Mouse (Mus musculus) kidney, embryonic 16.5 days (tissue): ENCODE results near the gene Igsf9. TPM values are rescaled to one million over a fixed set of nuclear protein-coding genes. Genes with fewer than 3 reads are reported as not detected.

Experiments
- ATAC-seq: fragments of 200-750 bp; cut with Nextera tagmentation; 2 replicates; pipeline ENCODE4 v1.8.0; 2017; ENCODE audit warnings: moderate TSS enrichment; ENCODE audit not compliant: low FRiP score, low TSS enrichment
- H3K27ac ChIP-seq: fragments of 300-500 bp; sonication (generic); 2 replicates; pipeline ENCODE4 v1.5.1; 2014; ENCODE audit warnings: low read length
- H3K27me3 ChIP-seq: fragments of 300-500 bp; sonication (generic); 2 replicates; pipeline ENCODE4 v1.6.1; 2014; ENCODE audit warnings: low read length, control low read depth, mixed read lengths; ENCODE audit not compliant: insufficient read depth
- H3K36me3 ChIP-seq: fragments of 300-500 bp; sonication (generic); 2 replicates; pipeline ENCODE4 v1.6.1; 2014; ENCODE audit warnings: low read length, control low read depth, mixed read lengths; ENCODE audit not compliant: insufficient read depth
- H3K4me1 ChIP-seq: fragments of 300-500 bp; sonication (generic); 2 replicates; pipeline ENCODE4 v1.6.1; 2014; ENCODE audit warnings: low read length, control low read depth, mixed read lengths; ENCODE audit not compliant: insufficient read depth
- H3K4me2 ChIP-seq: fragments of 300-500 bp; sonication (generic); replicated peaks from 2 replicates; pipeline ENCODE4 v1.6.1; 2014; ENCODE audit warnings: low read depth, low read length
- H3K4me3 ChIP-seq: fragments of 300-500 bp; sonication (generic); 2 replicates; pipeline ENCODE4 v1.5.1; 2014; ENCODE audit warnings: mild to moderate bottlenecking, low read length
- H3K9ac ChIP-seq: fragments of 300-500 bp; sonication (generic); replicated peaks from 2 replicates; pipeline ENCODE4 v1.6.1; 2014; ENCODE audit warnings: low read length
- H3K9me3 ChIP-seq: fragments of 300-500 bp; sonication (generic); 2 replicates; pipeline ENCODE4 v1.6.1; 2016; ENCODE audit warnings: low read length, control low read depth
- WGBS: fragments of 180-500 bp; shearing (Covaris S2); extraction: QIAGEN DNeasy Blood & Tissue Kit; methylation state at CpG from one replicate; pipeline ENCODE4 v1.1.7; 2014; 5-methylcytosine and 5-hydroxymethylcytosine counted together
- polyA plus RNA-seq: library from polyadenylated mRNA; unstranded; fragments of >200 nt; fragmentation: Nextera tagmentation; extraction: Ambion mirVana; gene quantifications from 2 replicates; pipeline ENCODE4 v1.2.1, GENCODE M21; 2015

The Igsf9 gene
- polyA plus RNA-seq, 1 experiment from 2014 or later, result 45.7 TPM

GRCm38 (mm10) chr1:172502145-172503110 is 20.8 kb downstream of the Igsf9 start:
- no peaks in the 10 kb centered on the region for H3K9me3 ChIP-seq
- peak overlapping the region; percentile 70 for H3K4me2 ChIP-seq
- 18% methylated on average over 12 of the region's 13 CpGs for WGBS
- H3K27ac ChIP-seq, result peak overlapping the region; percentile 94
- peak overlapping the region; percentile 78 for H3K4me3 ChIP-seq
- no peaks in the 10 kb centered on the region for H3K27me3 ChIP-seq
- ATAC-seq, result peak; percentile 31
- H3K36me3 ChIP-seq, result peaks cover 26% of the 10 kb centered on the region
- peak overlapping the region; percentile 54 for H3K9ac ChIP-seq
- peaks cover 43% of the 10 kb centered on the region for H3K4me1 ChIP-seq

- Histone ChIP-seq H3K27ac (peak overlapping the region; percentile 94), H3K9me3 (no peaks in the 10 kb centered on the region), H3K4me3 (peak overlapping the region; percentile 78), H3K36me3 (peaks cover 23% of the 10 kb centered on the region), H3K4me1 (peaks cover 43% of the 10 kb centered on the region), H3K27me3 (no peaks in the 10 kb centered on the region), H3K4me2 (peak overlapping the region; percentile 70), H3K9ac (peak overlapping the region; percentile 54)
- 26% methylated on average over 14 of the region's 14 CpGs for WGBS
- no peak; the same call in 1 of the 2 replicates for ATAC-seq
These were observed 21.8 kb downstream of the Igsf9 start for GRCm38 (mm10) chr1:172503111-172503997.

- no peak for ATAC-seq
- H3K9me3 ChIP-seq, result no peaks in the 10 kb centered on the region
- H3K4me2 ChIP-seq, result no peak overlapping the region
- no peaks in the 10 kb centered on the region for H3K27me3 ChIP-seq
- H3K4me1 ChIP-seq, result peaks cover 38% of the 10 kb centered on the region
- no peak overlapping the region for H3K9ac ChIP-seq
- peaks cover 28% of the 10 kb centered on the region for H3K36me3 ChIP-seq
- WGBS, result 79% methylated on average over 8 of the region's 8 CpGs
- no peak overlapping the region for H3K4me3 ChIP-seq
- H3K27ac ChIP-seq, result no peak overlapping the region
These were observed 23.2 kb downstream of the Igsf9 start for GRCm38 (mm10) chr1:172504756-172505155.

- Histone ChIP-seq H3K4me1 (peaks cover 33% of the 10 kb centered on the region), H3K9ac (no peak overlapping the region), H3K36me3 (peaks cover 28% of the 10 kb centered on the region), H3K4me2 (no peak overlapping the region), H3K9me3 (no peaks in the 10 kb centered on the region), H3K27ac (no peak overlapping the region), H3K27me3 (no peaks in the 10 kb centered on the region), H3K4me3 (no peak overlapping the region)
- no peak for ATAC-seq
- 57% methylated on average over 5 of the region's 5 CpGs for WGBS
These were observed 25.4 kb downstream of the Igsf9 start for GRCm38 (mm10) chr1:172507001-172507400.

GRCm38 (mm10) chr1:172507701-172508100 is 26.1 kb downstream of the Igsf9 start:
- Histone ChIP-seq H3K4me3 (no peak overlapping the region), H3K36me3 (peaks cover 28% of the 10 kb centered on the region), H3K4me2 (no peak overlapping the region), H3K4me1 (peaks cover 27% of the 10 kb centered on the region), H3K27ac (no peak overlapping the region), H3K9ac (no peak overlapping the region), H3K27me3 (no peaks in the 10 kb centered on the region), H3K9me3 (no peaks in the 10 kb centered on the region)
- no peak for ATAC-seq
- 85% methylated on average over 3 of the region's 3 CpGs for WGBS

GRCm38 (mm10) chr1:172508172-172508571 is 26.6 kb downstream of the Igsf9 start:
- no peak overlapping the region for H3K4me2 ChIP-seq
- no peak overlapping the region for H3K9ac ChIP-seq
- no peaks in the 10 kb centered on the region for H3K9me3 ChIP-seq
- ATAC-seq, result no peak
- no peak overlapping the region for H3K4me3 ChIP-seq
- no peaks in the 10 kb centered on the region for H3K27me3 ChIP-seq
- peaks cover 24% of the 10 kb centered on the region for H3K4me1 ChIP-seq
- no peak overlapping the region for H3K27ac ChIP-seq
- peaks cover 28% of the 10 kb centered on the region for H3K36me3 ChIP-seq
- 58% methylated on average over 2 of the region's 2 CpGs for WGBS

- Histone ChIP-seq H3K27ac (no peak overlapping the region), H3K4me2 (no peak overlapping the region), H3K9me3 (no peaks in the 10 kb centered on the region), H3K27me3 (no peaks in the 10 kb centered on the region), H3K4me1 (peaks cover 25% of the 10 kb centered on the region), H3K4me3 (no peak overlapping the region), H3K9ac (no peak overlapping the region), H3K36me3 (peaks cover 28% of the 10 kb centered on the region)
- no peak for ATAC-seq
- 79% methylated on average over 5 of the region's 5 CpGs for WGBS
These were observed 27.6 kb downstream of the Igsf9 start for GRCm38 (mm10) chr1:172509235-172509634.

- ATAC-seq, result no peak
These were observed 28.4 kb downstream of the Igsf9 start for GRCm38 (mm10) chr1:172509983-172510382.

GRCm38 (mm10) chr1:172510421-172510972 is 28.9 kb downstream of the Igsf9 start:
- H3K9ac ChIP-seq, result no peak overlapping the region; the same call in 1 of the 2 replicates
- peak overlapping the region; percentile 12; the same call in 1 of the 2 replicates for H3K4me3 ChIP-seq
- 20% methylated on average over 13 of the region's 13 CpGs for WGBS
- H3K4me1 ChIP-seq, result peaks cover 32% of the 10 kb centered on the region
- ATAC-seq, result peak; percentile 46
- H3K9me3 ChIP-seq, result no peaks in the 10 kb centered on the region
- H3K36me3 ChIP-seq, result peaks cover 24% of the 10 kb centered on the region
- H3K27ac ChIP-seq, result peak overlapping the region; percentile 14; the same call in 1 of the 2 replicates
- H3K4me2 ChIP-seq, result peak overlapping the region; percentile 33
- H3K27me3 ChIP-seq, result no peaks in the 10 kb centered on the region

More at GRCm38 (mm10) chr1:172509983-172510382, 28.4 kb downstream of the Igsf9 start:
- peak overlapping the region; percentile 14; the same call in 1 of the 2 replicates for H3K27ac ChIP-seq
- 33% methylated on average over 8 of the region's 8 CpGs for WGBS
- H3K4me3 ChIP-seq, result peak overlapping the region; percentile 12; the same call in 1 of the 2 replicates
- peaks cover 28% of the 10 kb centered on the region for H3K4me1 ChIP-seq
- H3K27me3 ChIP-seq, result no peaks in the 10 kb centered on the region
- H3K4me2 ChIP-seq, result peak overlapping the region; percentile 33
- H3K9ac ChIP-seq, result no peak overlapping the region; the same call in 1 of the 2 replicates
- no peaks in the 10 kb centered on the region for H3K9me3 ChIP-seq
- peaks cover 28% of the 10 kb centered on the region for H3K36me3 ChIP-seq
